ENCODE assay signal across 7 mouse cellular contexts in genomic region chr12:78919079-78919712, GRCm38 (mm10). TPM values are rescaled to one million over a fixed set of nuclear protein-coding genes. Genes with fewer than 3 reads are reported as not detected.
DNase-seq lines count a peak whose midpoint lies in the region; ATAC-seq lines count a peak whose summit lies in the region.

No protein-coding gene starts in this region.

- no peak overlapping the region for H3K4me3 ChIP-seq in intestine, embryonic 14.5 days (ENCODE audit: low read depth, low read length)
- H3K4me3 ChIP-seq in megakaryocyte, embryonic 14.5 days (replicated peaks), result peak overlapping the region; percentile 81

- no peak overlapping the region for H3K27ac ChIP-seq in intestine, embryonic 14.5 days (ENCODE audit: low read depth)

- DNase-seq in adipocyte (ENCODE audit: low spot score), result peak; percentile 65
- DNase-seq in gastrocnemius, adult 18-20 months (ENCODE audit: low spot score), result peak; percentile 80
- peak; percentile 69 for DNase-seq in intestine, embryonic 14.5 days (ENCODE audit: low spot score)
- DNase-seq in left cerebral cortex, adult 9 months (ENCODE audit: low spot score in 2 of 2), result peak; percentile 52 to 83
- peak; percentile 41 for DNase-seq in right cerebral cortex, postnatal 14 days

- WGBS in intestine, embryonic 14.5 days, result 27% methylated on average over 16 of the region's 16 CpGs

- ATAC-seq in common myeloid progenitor, adult 5-6 weeks (replicated peaks; ENCODE audit: low read depth, poor library complexity, severe bottlenecking), result peak; percentile 87
- peak; percentile 41; the same call in 1 of the 2 replicates for ATAC-seq in intestine, embryonic 14.5 days (replicated peaks; ENCODE audit: low FRiP score, low TSS enrichment, low read depth)

- no peaks in the 10 kb centered on the region for H3K36me3 ChIP-seq in intestine, embryonic 14.5 days (ENCODE audit: control insufficient read depth, insufficient read depth, low read length)
- no peaks in the 10 kb centered on the region for H3K36me3 ChIP-seq in megakaryocyte, embryonic 14.5 days (replicated peaks; ENCODE audit: low read length)

- H3K4me1 ChIP-seq in intestine, embryonic 14.5 days (replicated peaks; ENCODE audit: control insufficient read depth, insufficient read depth, low read length), result peaks cover 3% of the 10 kb centered on the region; the same call in 1 of the 2 replicates
- peaks cover 55% of the 10 kb centered on the region for H3K4me1 ChIP-seq in megakaryocyte, embryonic 14.5 days

- H3K9ac ChIP-seq in intestine, embryonic 14.5 days (ENCODE audit: low read length), result no peak overlapping the region

- no peaks in the 10 kb centered on the region for H3K9me3 ChIP-seq in intestine, embryonic 14.5 days (ENCODE audit: control insufficient read depth, low read length)
- H3K9me3 ChIP-seq in megakaryocyte, embryonic 14.5 days, result no peaks in the 10 kb centered on the region

- peak overlapping the region; percentile 11; the same call in 1 of the 2 replicates for H3K4me2 ChIP-seq in intestine, embryonic 14.5 days (ENCODE audit: low read length)

- no peaks in the 10 kb centered on the region for H3K27me3 ChIP-seq in intestine, embryonic 14.5 days (replicated peaks; ENCODE audit: control insufficient read depth, insufficient read depth, low read length)
- no peaks in the 10 kb centered on the region for H3K27me3 ChIP-seq in megakaryocyte, embryonic 14.5 days (replicated peaks)

RNA-seq across cellular contexts. Expression of gene Plek2, which starts 12.4 kb away (rescaled TPM):
- not detected in 2 replicates for total RNA-seq in common myeloid progenitor, adult 5-6 weeks (2017)
- total RNA-seq in gastrocnemius, adult 18-20 months (2021), result under 1 TPM in 1 of 2 experiments, not detected in 1; 0.14 TPM
- 13.6 and 16.2 TPM in 2 replicates for polyA plus RNA-seq in intestine, embryonic 14.5 days (2014; fragmentation: Nextera tagmentation; extraction: Ambion mirVana)
- polyA plus RNA-seq in megakaryocyte, embryonic 14.5 days (2012; ENCODE audit: insufficient read depth, low replicate concordance), result 0.67 TPM in 1 of 2 replicates, not detected in the other

RNA-seq across cellular contexts. Expression of gene Eif2s1, which starts 57.6 kb away (rescaled TPM):
- total RNA-seq in common myeloid progenitor, adult 5-6 weeks (2017), result 123 and 125 TPM in 2 replicates
- 10 to 100 TPM; 37.1 to 42.4 TPM for total RNA-seq in gastrocnemius, adult 18-20 months (2021)
- polyA plus RNA-seq in intestine, embryonic 14.5 days (2014; fragmentation: Nextera tagmentation; extraction: Ambion mirVana), result 220 and 223 TPM in 2 replicates
- 0.48 and 13.8 TPM in 2 replicates for polyA plus RNA-seq in megakaryocyte, embryonic 14.5 days (2012; ENCODE audit: insufficient read depth, low replicate concordance)

RNA-seq across cellular contexts. Expression of gene Atp6v1d, which starts 57.8 kb away (rescaled TPM):
- total RNA-seq in common myeloid progenitor, adult 5-6 weeks (2017), result 17.8 and 32.9 TPM in 2 replicates
- total RNA-seq in gastrocnemius, adult 18-20 months (2021), result 10 to 100 TPM; 64.3 to 67.3 TPM
- polyA plus RNA-seq in intestine, embryonic 14.5 days (2014; fragmentation: Nextera tagmentation; extraction: Ambion mirVana), result 52.8 and 65.6 TPM in 2 replicates
- polyA plus RNA-seq in megakaryocyte, embryonic 14.5 days (2012; ENCODE audit: insufficient read depth, low replicate concordance), result 0.60 and 8.3 TPM in 2 replicates
